ENCODE assay signal across 26 mouse cellular contexts in genomic region chr1:78624352-78624751, GRCm38 (mm10). TPM values are rescaled to one million over a fixed set of nuclear protein-coding genes. Genes with fewer than 3 reads are reported as not detected.
DNase-seq lines count a peak whose midpoint lies in the region; ATAC-seq and TF ChIP-seq lines count a peak whose summit lies in the region.
"Had no signal": no experiment of that assay in that cellular context is flagged by ENCODE, and none has a peak within 500 bp of the region (broad histone marks: within the 10 kb centered on the region; RNA-seq: fewer than 3 reads in every experiment).

No protein-coding gene starts in this region.

- no peaks in the 10 kb centered on the region for H3K27me3 ChIP-seq in intestine, embryonic 14.5 days (replicated peaks; ENCODE audit: control insufficient read depth, insufficient read depth, low read length)
- H3K27me3 ChIP-seq in intestine, embryonic 15.5 days (replicated peaks), result no peaks in the 10 kb centered on the region
- no peaks in the 10 kb centered on the region for H3K27me3 ChIP-seq in Patski
- H3K27me3 ChIP-seq: CH12.LX; embryonic facial prominence, embryonic 13.5 days; embryonic facial prominence, embryonic 15.5 days; forebrain, embryonic 12.5 days had no signal

- no peak for TF ChIP-seq CTCF in Patski (IDR thresholded peaks at IDR 0.05)

- H3K9ac ChIP-seq in intestine, embryonic 14.5 days (ENCODE audit: low read length), result no peak overlapping the region
- no peak overlapping the region for H3K9ac ChIP-seq in intestine, embryonic 15.5 days
- H3K9ac ChIP-seq: embryonic facial prominence, embryonic 13.5 days; embryonic facial prominence, embryonic 15.5 days; forebrain, embryonic 12.5 days had no signal

- no peaks in the 10 kb centered on the region for H3K4me1 ChIP-seq in intestine, embryonic 14.5 days (replicated peaks; ENCODE audit: control insufficient read depth, insufficient read depth, low read length)
- H3K4me1 ChIP-seq in intestine, embryonic 15.5 days (replicated peaks), result no peaks in the 10 kb centered on the region
- H3K4me1 ChIP-seq: embryonic facial prominence, embryonic 13.5 days; embryonic facial prominence, embryonic 15.5 days; forebrain, embryonic 10.5 days; forebrain, embryonic 12.5 days had no signal

- ATAC-seq in intestine, embryonic 14.5 days (replicated peaks; ENCODE audit: low FRiP score, low TSS enrichment, low read depth), result no peak
- no peak for ATAC-seq in intestine, embryonic 15.5 days
- ATAC-seq in Patski, result peak; percentile 97
- ATAC-seq: CD4-positive, CD25-positive, alpha-beta regulatory T cell, adult 4 months; forebrain, embryonic 14.5 days; forebrain, embryonic 16.5 days had no signal

- in situ Hi-C loops in Patski (cut with MboI; ENCODE audit: low pct_unique_long_range_greater_than_20kb), result no loop called here

- H3K9me3 ChIP-seq in intestine, embryonic 14.5 days (ENCODE audit: control insufficient read depth, low read length), result no peaks in the 10 kb centered on the region
- no peaks in the 10 kb centered on the region for H3K9me3 ChIP-seq in intestine, embryonic 15.5 days
- H3K9me3 ChIP-seq: embryonic facial prominence, embryonic 13.5 days; embryonic facial prominence, embryonic 15.5 days; forebrain, embryonic 10.5 days; forebrain, embryonic 12.5 days; G1E had no signal

- peak; percentile 76 for DNase-seq in heart, adult 11 months
- DNase-seq in heart, adult 9 months (ENCODE audit: low spot score in 2 of 2), result no peak
- DNase-seq in intestine, embryonic 14.5 days (ENCODE audit: low spot score), result peak; percentile 2
- peak; percentile 55 for DNase-seq in Patski (ENCODE audit: low read depth, low spot score)
- DNase-seq: adrenal gland, adult 2 months; adrenal gland, postnatal 10 days; adrenal gland, postnatal 25 days; B cell, adult 2 months; cerebellum, adult 11 months; cerebellum, adult 18-20 months; cerebellum, adult 8-10 months; cerebellum, adult 9-11 months; cerebellum, postnatal 14 days; cerebellum, postnatal 36 days; embryo, embryonic 11 days had no signal

- CTCF ChIA-PET in Patski (lab: Charles Lee), result interaction anchor here (1.0 kb wide), 1 partner anchor 19 kb away, joined by 3 read pairs; no protein-coding TSS in a partner anchor

- no peaks in the 10 kb centered on the region for H3K36me3 ChIP-seq in intestine, embryonic 14.5 days (ENCODE audit: control insufficient read depth, insufficient read depth, low read length)
- no peaks in the 10 kb centered on the region for H3K36me3 ChIP-seq in intestine, embryonic 15.5 days
- H3K36me3 ChIP-seq: embryonic facial prominence, embryonic 13.5 days; embryonic facial prominence, embryonic 15.5 days; forebrain, embryonic 10.5 days; forebrain, embryonic 12.5 days; G1E had no signal

- H3K4me2 ChIP-seq in intestine, embryonic 14.5 days (ENCODE audit: low read length), result no peak overlapping the region
- no peak overlapping the region for H3K4me2 ChIP-seq in intestine, embryonic 15.5 days (replicated peaks)
- H3K4me2 ChIP-seq: embryonic facial prominence, embryonic 13.5 days; embryonic facial prominence, embryonic 15.5 days; forebrain, embryonic 12.5 days had no signal

- H3K4me3 ChIP-seq in intestine, embryonic 14.5 days (ENCODE audit: low read depth, low read length), result no peak overlapping the region
- H3K4me3 ChIP-seq in intestine, embryonic 15.5 days (replicated peaks), result no peak overlapping the region
- H3K4me3 ChIP-seq: embryonic facial prominence, embryonic 13.5 days; embryonic facial prominence, embryonic 15.5 days; erythroblast, embryonic 14.5 days; forebrain, embryonic 10.5 days; forebrain, embryonic 12.5 days had no signal

- WGBS in intestine, embryonic 14.5 days, result 84% methylated on average over 2 of the region's 2 CpGs
- 84% methylated on average over 2 of the region's 2 CpGs for WGBS in intestine, embryonic 15.5 days

- H3K27ac ChIP-seq in intestine, embryonic 14.5 days (ENCODE audit: low read depth), result no peak overlapping the region
- H3K27ac ChIP-seq in intestine, embryonic 15.5 days, result no peak overlapping the region
- H3K27ac ChIP-seq: embryonic facial prominence, embryonic 13.5 days; embryonic facial prominence, embryonic 15.5 days; forebrain, embryonic 10.5 days; forebrain, embryonic 12.5 days had no signal

- POLR2A ChIA-PET in Patski (lab: Charles Lee), result no interaction called here

RNA-seq across cellular contexts. Expression of gene Acsl3, which starts 33.3 kb away (rescaled TPM):
- 87.5 and 96.7 TPM in 2 replicates for polyA plus RNA-seq in intestine, embryonic 14.5 days (2014; fragmentation: Nextera tagmentation; extraction: Ambion mirVana)
- 88.0 and 97.5 TPM in 2 replicates for polyA plus RNA-seq in intestine, embryonic 15.5 days (2015; fragmentation: Nextera tagmentation; extraction: Ambion mirVana)
- polyA plus RNA-seq in Patski (2021), result 39.9 TPM

RNA-seq across cellular contexts. Expression of gene Utp14b, which starts 33.5 kb away (rescaled TPM):
- 4.4 and 5.8 TPM in 2 replicates for polyA plus RNA-seq in intestine, embryonic 14.5 days (2014; fragmentation: Nextera tagmentation; extraction: Ambion mirVana)
- polyA plus RNA-seq in intestine, embryonic 15.5 days (2015; fragmentation: Nextera tagmentation; extraction: Ambion mirVana), result 4.0 and 4.1 TPM in 2 replicates
- polyA plus RNA-seq in Patski (2021), result 1.5 TPM

Comparison
In these comparisons a context has a peak if more than half of its experiments do, and no peak if none do; other contexts are left out.
1. DNase-seq: peak in heart, adult 11 months (single experiment), intestine, embryonic 14.5 days (single experiment) and Patski (single experiment); none in heart, adult 9 months (0 of 2).